Comparison of ENCODE assay signal across 26 mouse cellular contexts in the genomic region with DNA sequence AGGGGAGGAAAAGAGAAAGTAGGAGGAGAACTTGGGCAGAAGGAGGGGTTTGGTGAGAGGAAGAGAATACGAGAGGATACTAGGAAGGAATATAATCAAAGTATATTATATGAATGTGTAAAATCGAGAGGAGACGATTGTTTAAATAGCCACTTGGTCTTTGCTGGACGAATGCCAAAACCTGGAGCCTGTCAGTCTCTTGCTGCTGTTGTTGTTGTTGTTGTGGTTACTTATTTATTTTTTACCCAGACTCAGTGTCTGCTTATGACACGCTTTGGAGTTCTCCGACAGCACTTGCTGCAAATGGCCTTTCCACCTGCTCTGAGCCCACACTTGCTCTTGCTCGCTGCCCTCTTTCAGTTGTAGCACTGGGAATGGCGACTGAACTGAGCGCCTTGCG. TPM values are rescaled to one million over a fixed set of nuclear protein-coding genes. Genes with fewer than 3 reads are reported as not detected.
DNase-seq lines count a peak whose midpoint lies in the region; ATAC-seq lines count a peak whose summit lies in the region.
"Had no signal": no experiment of that assay in that cellular context is flagged by ENCODE, and none has a peak within 500 bp of the region (broad histone marks: within the 10 kb centered on the region; RNA-seq: fewer than 3 reads in every experiment).

No protein-coding gene starts in this region.

- no peaks in the 10 kb centered on the region for H3K27me3 ChIP-seq in kidney, embryonic 14.5 days (ENCODE audit: control insufficient read depth, insufficient read depth, low read length)
- H3K27me3 ChIP-seq: embryonic facial prominence, embryonic 15.5 days had no signal

- H3K4me2 ChIP-seq in kidney, embryonic 14.5 days (replicated peaks; ENCODE audit: low read depth, low read length), result no peak overlapping the region
- H3K4me2 ChIP-seq: embryonic facial prominence, embryonic 15.5 days; hindbrain, embryonic 14.5 days had no signal

- H3K9me3 ChIP-seq in kidney, embryonic 14.5 days (ENCODE audit: control insufficient read depth, low read length), result no peaks in the 10 kb centered on the region
- H3K9me3 ChIP-seq: embryonic facial prominence, embryonic 15.5 days; forebrain, embryonic 10.5 days; G1E; heart, embryonic 10.5 days; hindbrain, embryonic 10.5 days had no signal

- DNase-seq in cerebellum, postnatal 10 days, result peak; percentile 22 to 25
- no peak for DNase-seq in cerebellum, adult 8-10 months
- peak; percentile 28 for DNase-seq in kidney, adult 18-20 months
- DNase-seq in kidney, adult 9 months, result peak; percentile 73
- DNase-seq in kidney, postnatal 36 days, result peak; percentile 63 to 74
- DNase-seq in heart, postnatal 10 days, result no peak
- DNase-seq: adrenal gland, adult 8-10 months; adrenal gland, postnatal 36 days; B cell, adult 2 months; cerebellum, adult 11 months; cerebellum, adult 9-11 months; embryo, embryonic 11 days; gastrocnemius, adult 2 months; gastrocnemius, postnatal 36 days; heart, adult 18-20 months; heart, postnatal 14 days had no signal

- no peaks in the 10 kb centered on the region for H3K4me1 ChIP-seq in kidney, embryonic 14.5 days (ENCODE audit: control insufficient read depth, insufficient read depth, low read length)
- H3K4me1 ChIP-seq: embryonic facial prominence, embryonic 15.5 days; forebrain, embryonic 10.5 days; heart, embryonic 10.5 days; hindbrain, embryonic 10.5 days had no signal

- no peak for ATAC-seq in kidney, embryonic 14.5 days (ENCODE audit: low FRiP score, low TSS enrichment)
- ATAC-seq: CD4-positive, CD25-positive, alpha-beta regulatory T cell, adult 4 months; forebrain, embryonic 14.5 days had no signal

- H3K4me3 ChIP-seq in kidney, embryonic 14.5 days (ENCODE audit: low read length), result no peak overlapping the region
- H3K4me3 ChIP-seq: embryonic facial prominence, embryonic 15.5 days; erythroblast, embryonic 14.5 days; forebrain, embryonic 10.5 days; gastrocnemius, adult 2 months; heart, embryonic 10.5 days; hindbrain, embryonic 10.5 days had no signal

- H3K36me3 ChIP-seq in kidney, embryonic 14.5 days (ENCODE audit: control insufficient read depth, insufficient read depth, low read length), result no peaks in the 10 kb centered on the region
- H3K36me3 ChIP-seq: embryonic facial prominence, embryonic 15.5 days; forebrain, embryonic 10.5 days; G1E; heart, embryonic 10.5 days; hindbrain, embryonic 10.5 days had no signal

- no peak overlapping the region for H3K27ac ChIP-seq in kidney, embryonic 14.5 days (ENCODE audit: low read depth, low read length)
- H3K27ac ChIP-seq: embryonic facial prominence, embryonic 15.5 days; forebrain, embryonic 10.5 days; gastrocnemius, adult 2 months; heart, embryonic 10.5 days; hindbrain, embryonic 10.5 days; hindbrain, embryonic 14.5 days had no signal

- H3K9ac ChIP-seq in kidney, embryonic 14.5 days (ENCODE audit: low read depth, low read length), result no peak overlapping the region
- H3K9ac ChIP-seq: embryonic facial prominence, embryonic 15.5 days; hindbrain, embryonic 14.5 days had no signal

- intact Hi-C loops in heart, postnatal 10 days (cut with DNase I), result no loop called here

- WGBS in kidney, embryonic 14.5 days, result 88% methylated on average over 10 of the region's 10 CpGs

RNA-seq across cellular contexts. Expression of gene Ccdc73, which starts 7.2 kb away (rescaled TPM):
- 7.1 and 7.4 TPM in 2 replicates for polyA plus RNA-seq in kidney, embryonic 14.5 days (2014; fragmentation: Nextera tagmentation; extraction: Ambion mirVana)
- total RNA-seq in heart, postnatal 10 days (2021), result 1 to 10 TPM; 3.2 to 3.3 TPM
- polyA plus RNA-seq: erythroblast, embryonic 14.5 days had no signal

RNA-seq across cellular contexts. Expression of gene Prrg4, which starts 10.8 kb away (rescaled TPM):
- 2.1 and 2.9 TPM in 2 replicates for polyA plus RNA-seq in kidney, embryonic 14.5 days (2014; fragmentation: Nextera tagmentation; extraction: Ambion mirVana)
- total RNA-seq in heart, postnatal 10 days (2021), result 1 to 10 TPM; 2.2 to 2.4 TPM
- polyA plus RNA-seq: erythroblast, embryonic 14.5 days; G1E had no signal

RNA-seq across cellular contexts. Expression of gene Qser1, which starts 43.9 kb away (rescaled TPM):
- 17.0 and 21.6 TPM in 2 replicates for polyA plus RNA-seq in kidney, embryonic 14.5 days (2014; fragmentation: Nextera tagmentation; extraction: Ambion mirVana)
- total RNA-seq in heart, postnatal 10 days (2021), result 10 to 100 TPM; 25.1 to 30.1 TPM

Comparison
In these comparisons a context has a peak if more than half of its experiments do, and no peak if none do; other contexts are left out.
1. DNase-seq: peak in cerebellum, postnatal 10 days (2 of 2), kidney, adult 18-20 months (single experiment), kidney, adult 9 months (single experiment) and kidney, postnatal 36 days (2 of 2); none in cerebellum, adult 8-10 months (single experiment) and heart, postnatal 10 days (0 of 2).